Mouse (Mus musculus) embryonic facial prominence, embryonic 14.5 days (tissue): ENCODE data around the gene Rin1. TPM values are rescaled to one million over a fixed set of nuclear protein-coding genes. Genes with fewer than 3 reads are reported as not detected.

Experiments used
- ATAC-seq: fragments of 200-750 bp; cut with Nextera tagmentation; 2 replicates; pipeline ENCODE4 v1.8.0; 2017; ENCODE audit warnings: low read depth, moderate number of reproducible peaks, moderate TSS enrichment
- DNase-seq: peaks from one replicate; pipeline ENCODE4 v3.0.0-alpha.2; 2015; ENCODE audit warnings: low spot score
- H3K27ac ChIP-seq: fragments of 300-500 bp; sonication (generic); replicated peaks from 2 replicates; pipeline ENCODE4 v1.5.1; 2014; ENCODE audit warnings: low read depth, mild to moderate bottlenecking, low read length, moderate library complexity
- H3K27me3 ChIP-seq: fragments of 300-500 bp; sonication (generic); replicated peaks from 2 replicates; pipeline ENCODE4 v1.6.1; 2014; ENCODE audit warnings: low read length; ENCODE audit not compliant: control insufficient read depth, insufficient read depth
- H3K36me3 ChIP-seq: fragments of 300-500 bp; sonication (generic); 2 replicates; pipeline ENCODE4 v1.6.1; 2014; ENCODE audit warnings: low read length, mixed read lengths; ENCODE audit not compliant: control insufficient read depth, insufficient read depth
- H3K4me1 ChIP-seq: fragments of 300-500 bp; sonication (generic); 2 replicates; pipeline ENCODE4 v1.6.1; 2014; ENCODE audit warnings: antibody characterized with exemption, low read length; ENCODE audit not compliant: control insufficient read depth, insufficient read depth
- H3K4me2 ChIP-seq: fragments of 300-500 bp; sonication (generic); 2 replicates; pipeline ENCODE4 v1.6.1; 2014; ENCODE audit warnings: low read depth, mild to moderate bottlenecking, low read length, moderate library complexity, mixed read lengths
- H3K4me3 ChIP-seq: fragments of 300-500 bp; sonication (generic); 2 replicates; pipeline ENCODE4 v1.5.1; 2014; ENCODE audit warnings: low read depth, mild to moderate bottlenecking, low read length
- H3K9ac ChIP-seq: fragments of 300-500 bp; sonication (generic); 2 replicates; pipeline ENCODE4 v1.6.1; 2014; ENCODE audit warnings: low read depth, mild to moderate bottlenecking, low read length, moderate library complexity, mixed read lengths
- H3K9me3 ChIP-seq: fragments of 300-500 bp; sonication (generic); 2 replicates; pipeline ENCODE4 v1.6.1; 2016; ENCODE audit warnings: low read length; ENCODE audit not compliant: control insufficient read depth
- WGBS: fragments of 180-500 bp; shearing (Covaris S2); extraction: QIAGEN DNeasy Blood & Tissue Kit; methylation state at CpG from one replicate; pipeline ENCODE4 v1.1.7; 2014; 5-methylcytosine and 5-hydroxymethylcytosine counted together
- polyA plus RNA-seq: library from polyadenylated mRNA; unstranded; fragments of >200 nt; fragmentation: Nextera tagmentation; extraction: Ambion mirVana; gene quantifications from 2 replicates; pipeline ENCODE4 v1.2.1, GENCODE M21; 2014

Gene Rin1
- polyA plus RNA-seq, 1 experiment from 2014 or later = 3.0 TPM

DNA sequence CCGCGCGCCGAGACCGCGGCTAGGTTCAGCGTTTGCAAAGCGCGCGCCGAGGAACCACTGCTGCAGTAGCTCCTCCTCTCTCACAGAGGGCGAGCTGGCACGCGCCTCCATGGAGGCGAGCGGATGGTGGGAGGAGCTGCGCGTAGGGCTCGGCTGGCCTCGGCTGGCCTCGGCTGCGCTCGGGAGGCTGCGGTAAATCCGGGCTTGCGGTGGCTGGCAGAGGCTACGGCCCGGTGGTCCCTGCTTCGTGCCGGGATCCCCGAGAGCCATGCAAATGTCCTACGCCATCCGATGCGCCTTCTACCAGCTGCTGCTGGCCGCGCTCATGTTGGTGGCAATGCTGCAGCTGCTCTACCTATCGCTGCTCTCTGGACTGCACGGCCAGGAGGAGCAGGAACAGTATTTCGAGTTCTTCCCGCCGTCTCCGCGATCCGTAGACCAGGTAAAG is 11.5 kb upstream of the Rin1 start, which contains the start of the genes B4gat1 and AC124502.3:
B4gat1 (plus strand) TSS at position 118 of the 448 bp plus-strand sequence.
AC124502.3 (plus strand) TSS at position 183 of the 448 bp plus-strand sequence.
- Histone ChIP-seq H3K9me3 (no peaks in the 10 kb centered on the region), H3K27ac (peak within 1 kb of the TSS; percentile 73), H3K4me3 (peak within 1 kb of the TSS; percentile 87), H3K9ac (peak within 1 kb of the TSS; percentile 90), H3K27me3 (no peaks in the 10 kb centered on the region), H3K4me2 (peak within 1 kb of the TSS; percentile 99), H3K36me3 (peaks cover 14% of the 10 kb centered on the region; the same call in 1 of the 2 replicates), H3K4me1 (peaks cover 21% of the 10 kb centered on the region)
- peak; percentile 97 for DNase-seq
- WGBS = 0% methylated on average over 8 of the region's 44 CpGs
- peak; percentile 94 for ATAC-seq

DNA sequence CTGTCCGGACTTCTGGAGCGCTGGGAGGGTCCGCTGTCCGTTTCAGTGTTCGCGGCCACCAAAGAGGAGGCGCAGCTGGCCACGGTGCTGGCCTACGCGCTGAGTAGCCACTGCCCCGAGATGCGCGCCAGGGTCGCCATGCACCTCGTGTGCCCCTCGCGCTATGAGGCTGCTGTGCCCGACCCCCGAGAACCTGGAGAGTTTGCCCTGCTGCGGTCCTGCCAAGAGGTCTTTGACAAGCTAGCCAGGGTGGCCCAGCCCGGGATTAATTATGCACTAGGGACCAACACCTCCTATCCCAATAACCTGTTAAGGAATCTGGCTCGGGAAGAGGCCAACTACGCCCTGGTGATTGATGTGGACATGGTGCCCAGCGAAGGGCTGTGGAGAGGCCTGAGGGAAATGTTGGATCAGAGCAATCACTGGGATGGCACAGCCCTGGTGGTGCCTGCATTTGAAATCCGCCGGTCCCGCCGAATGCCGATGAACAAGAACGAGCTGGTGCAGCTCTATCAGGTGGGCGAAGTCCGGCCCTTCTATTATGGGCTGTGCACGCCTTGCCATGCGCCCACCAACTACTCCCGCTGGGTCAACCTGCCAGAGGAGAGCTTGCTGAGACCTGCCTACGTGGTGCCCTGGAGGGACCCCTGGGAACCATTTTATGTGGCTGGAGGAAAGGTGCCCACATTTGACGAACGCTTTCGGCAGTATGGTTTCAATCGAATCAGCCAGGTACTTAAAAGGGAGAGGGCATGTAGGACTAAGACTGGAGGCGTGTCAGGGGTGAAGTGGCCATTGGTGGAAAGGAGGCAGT is 10.8 kb upstream of the Rin1 start:
- Histone ChIP-seq H3K9ac (peak overlapping the region; percentile 90), H3K4me1 (peaks cover 21% of the 10 kb centered on the region), H3K4me3 (peak overlapping the region; percentile 87), H3K27me3 (no peaks in the 10 kb centered on the region), H3K36me3 (peaks cover 18% of the 10 kb centered on the region; the same call in 1 of the 2 replicates), H3K9me3 (no peaks in the 10 kb centered on the region), H3K4me2 (peak overlapping the region; percentile 99), H3K27ac (peak overlapping the region; percentile 73)
- ATAC-seq (no peak), DNase-seq (no peak)
- WGBS = 14% methylated on average over 40 of the region's 41 CpGs

DNA sequence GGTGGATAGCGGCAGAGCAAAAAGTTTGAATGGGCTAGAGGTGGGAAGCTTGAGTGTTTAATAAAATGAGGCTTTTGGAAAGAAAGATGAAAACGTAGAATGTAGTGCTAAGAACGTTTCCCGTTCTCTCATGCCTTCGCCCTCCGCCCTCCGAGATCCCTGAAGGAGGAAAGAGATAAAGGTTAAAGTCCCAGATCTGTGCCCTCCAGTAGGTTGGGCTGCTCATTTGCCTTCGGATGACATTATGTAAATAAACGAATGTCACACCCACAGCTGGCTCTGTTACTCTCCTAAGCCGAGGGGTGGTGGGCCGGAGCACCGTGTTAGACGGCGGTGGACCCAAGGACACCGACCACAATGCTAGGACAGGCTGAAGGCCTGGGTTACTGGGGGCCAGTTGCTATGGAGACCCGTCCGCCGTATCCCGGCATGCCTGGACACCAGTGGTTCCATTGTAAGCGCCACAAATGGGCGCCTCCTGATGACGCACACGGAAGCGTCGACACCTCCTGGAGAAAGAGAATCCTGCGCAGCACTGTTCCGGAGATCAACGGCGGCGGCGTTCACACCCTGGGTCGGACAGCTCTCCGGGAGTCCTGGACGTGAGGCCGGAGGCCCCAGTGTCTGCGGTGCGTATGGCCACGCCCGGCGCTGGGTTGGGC is 9.3 kb upstream of the Rin1 start, which contains the start of gene Brms1:
Brms1 (plus strand) TSS at position 493 of the 662 bp plus-strand sequence.
- Histone ChIP-seq H3K27me3 (no peaks in the 10 kb centered on the region), H3K27ac (peak within 1 kb of the TSS; percentile 49), H3K9me3 (no peaks in the 10 kb centered on the region), H3K4me2 (peak within 1 kb of the TSS; percentile 99), H3K9ac (peak within 1 kb of the TSS; percentile 90), H3K4me3 (peak within 1 kb of the TSS; percentile 87), H3K36me3 (peaks cover 20% of the 10 kb centered on the region; the same call in 1 of the 2 replicates), H3K4me1 (peaks cover 21% of the 10 kb centered on the region)
- DNase-seq (peak; percentile 97), ATAC-seq (peak; percentile 75)
- WGBS = 8% methylated on average over 36 of the region's 40 CpGs

DNA sequence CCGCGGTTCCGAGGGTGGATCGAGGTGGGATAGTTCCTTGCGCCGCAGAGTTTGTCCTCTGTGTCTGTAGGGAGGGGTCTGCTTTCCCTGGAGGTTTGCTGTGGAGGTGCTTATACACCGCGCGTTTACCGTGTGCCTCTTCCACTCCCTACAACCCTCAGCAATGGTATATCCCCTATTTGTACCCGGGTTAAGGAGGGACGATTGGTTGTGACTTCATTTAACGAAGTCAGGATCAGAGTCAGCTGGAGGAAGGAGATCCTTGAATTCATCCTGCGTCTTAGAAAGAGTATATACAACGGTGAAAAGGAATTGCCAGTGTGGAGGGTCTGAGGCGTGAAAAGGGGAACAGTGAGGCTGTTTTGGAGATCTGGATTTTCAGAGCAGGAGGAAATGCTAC is 8.7 kb upstream of the Rin1 start:
- peak overlapping the region; percentile 99 for H3K4me2 ChIP-seq
- no peak for ATAC-seq

DNA sequence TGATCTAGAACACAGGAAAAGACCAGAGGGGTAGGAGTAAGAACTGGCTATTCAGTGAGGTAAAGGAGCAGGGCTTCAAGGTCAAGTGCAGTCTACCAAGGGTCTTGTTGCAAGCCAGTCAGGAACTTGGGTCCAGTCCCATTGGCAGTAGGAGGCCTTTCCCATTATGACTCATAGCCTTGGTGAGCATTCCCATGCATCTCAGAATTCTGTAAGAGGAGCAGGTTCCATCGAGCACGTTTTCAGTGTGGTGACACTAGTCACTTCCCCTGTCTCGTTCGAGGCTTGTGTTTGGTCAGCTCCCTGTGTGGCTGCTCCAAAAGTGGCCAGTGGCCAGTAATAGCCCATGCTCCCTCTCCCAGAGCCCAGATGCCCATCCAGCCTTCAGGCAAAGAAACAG is 4.8 kb upstream of the Rin1 start:
- Histone ChIP-seq H3K4me3 (no peak overlapping the region), H3K9me3 (no peaks in the 10 kb centered on the region), H3K4me1 (peaks cover 13% of the 10 kb centered on the region), H3K4me2 (no peak overlapping the region), H3K27ac (no peak overlapping the region), H3K36me3 (peaks cover 49% of the 10 kb centered on the region), H3K27me3 (no peaks in the 10 kb centered on the region), H3K9ac (no peak overlapping the region)
- 84% methylated on average over 4 of the region's 4 CpGs for WGBS
- ATAC-seq = no peak
- DNase-seq = no peak

More for the DNA sequence above, 8.7 kb upstream of the Rin1 start:
- 2% methylated on average over 16 of the region's 16 CpGs for WGBS
- peak overlapping the region; percentile 87 for H3K4me3 ChIP-seq
- no peaks in the 10 kb centered on the region for H3K27me3 ChIP-seq
- H3K4me1 ChIP-seq = peaks cover 21% of the 10 kb centered on the region
- peak overlapping the region; percentile 85 for H3K9ac ChIP-seq
- H3K27ac ChIP-seq = peak overlapping the region; percentile 49
- no peaks in the 10 kb centered on the region for H3K9me3 ChIP-seq
- DNase-seq = no peak
- H3K36me3 ChIP-seq = peaks cover 26% of the 10 kb centered on the region; the same call in 1 of the 2 replicates

- no peak overlapping the region for H3K4me2 ChIP-seq
- H3K4me3 ChIP-seq = no peak overlapping the region
- H3K27ac ChIP-seq = no peak overlapping the region
- no peak for DNase-seq
- peaks cover 13% of the 10 kb centered on the region for H3K4me1 ChIP-seq
- peaks cover 37% of the 10 kb centered on the region for H3K36me3 ChIP-seq
- no peak for ATAC-seq
- no peaks in the 10 kb centered on the region for H3K9me3 ChIP-seq
- WGBS = 83% methylated on average over 11 of the region's 14 CpGs
- H3K27me3 ChIP-seq = peaks cover 26% of the 10 kb centered on the region
- H3K9ac ChIP-seq = no peak overlapping the region
Observed at GRCm38 (mm10) chr19:5048138-5049056, 1.9 kb upstream of the Rin1 start.

DNA sequence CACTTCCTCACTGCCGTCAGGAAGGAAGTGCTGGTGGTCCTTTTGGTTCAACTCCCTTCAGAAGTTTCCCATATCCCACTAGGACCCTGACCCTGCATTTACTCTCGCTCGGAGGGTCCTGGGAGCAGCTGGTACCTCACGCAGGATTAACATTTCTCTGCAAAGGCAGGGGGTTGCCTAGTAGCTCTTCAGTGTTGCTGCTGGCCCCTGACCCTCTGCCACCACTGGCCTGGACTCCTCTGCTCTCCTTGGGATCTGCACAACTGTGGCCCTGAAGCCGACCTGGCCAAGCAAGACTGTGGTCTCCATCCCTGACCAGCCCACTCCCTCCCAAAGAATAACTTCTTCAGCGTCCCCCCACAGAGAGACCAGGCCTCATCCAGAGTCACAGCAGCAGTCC is 956 bp upstream of the Rin1 start:
- ATAC-seq (no peak), DNase-seq (no peak)
- Histone ChIP-seq H3K4me1 (peaks cover 13% of the 10 kb centered on the region), H3K9ac (no peak overlapping the region), H3K4me3 (no peak overlapping the region), H3K36me3 (peaks cover 31% of the 10 kb centered on the region), H3K9me3 (no peaks in the 10 kb centered on the region), H3K27ac (no peak overlapping the region), H3K27me3 (peaks cover 33% of the 10 kb centered on the region), H3K4me2 (no peak overlapping the region)
- WGBS = 82% methylated on average over 6 of the region's 6 CpGs

DNA sequence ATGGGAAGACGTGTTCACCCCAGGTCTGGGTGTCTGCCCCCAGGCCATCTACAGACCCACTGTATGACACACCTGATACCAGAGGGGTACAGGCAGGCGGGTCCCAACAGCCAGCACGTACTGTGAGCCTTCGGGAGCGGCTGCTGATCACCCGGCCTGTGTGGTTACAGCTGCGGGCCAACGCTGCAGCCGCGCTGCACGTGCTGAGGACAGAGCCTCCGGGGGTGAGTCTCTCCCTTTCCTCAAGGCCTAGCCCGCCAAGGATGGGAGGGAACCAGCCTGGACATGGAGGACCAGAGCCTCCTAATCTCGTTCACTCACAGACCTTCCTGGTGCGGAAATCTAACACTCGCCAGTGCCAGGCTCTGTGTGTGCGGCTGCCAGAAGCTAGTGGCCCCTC is 750 bp downstream of the Rin1 start:
- no peaks in the 10 kb centered on the region for H3K9me3 ChIP-seq
- peak overlapping the region; percentile 2; the same call in 1 of the 2 replicates for H3K9ac ChIP-seq
- 4% methylated on average over 17 of the region's 17 CpGs for WGBS
- DNase-seq (no peak), ATAC-seq (no peak)
- H3K36me3 ChIP-seq = peaks cover 29% of the 10 kb centered on the region
- H3K27ac ChIP-seq = no peak overlapping the region
- H3K4me1 ChIP-seq = peaks cover 13% of the 10 kb centered on the region
- peak overlapping the region; percentile 17; the same call in 1 of the 2 replicates for H3K4me3 ChIP-seq
- peak overlapping the region; percentile 40 for H3K4me2 ChIP-seq
- peaks cover 33% of the 10 kb centered on the region for H3K27me3 ChIP-seq
